Mouse (Mus musculus): ENCODE results near the gene Pitpnc1.

Gene Pitpnc1

GRCm38 (mm10) chr11:107373154-107373553 is 97.3 kb downstream of the Pitpnc1 start:
- no peak for DNase-seq (ENCODE audit: low read depth)

- no peak for DNase-seq (ENCODE audit: low read depth)
These were observed 97.8 kb downstream of the Pitpnc1 start for GRCm38 (mm10) chr11:107372688-107373087.

GRCm38 (mm10) chr11:107370476-107370875 is 100.0 kb downstream of the Pitpnc1 start:
- no peak for DNase-seq (ENCODE audit: low read depth)

GRCm38 (mm10) chr11:107369661-107370060 is 100.8 kb downstream of the Pitpnc1 start:
- DNase-seq (ENCODE audit: low read depth): no peak

GRCm38 (mm10) chr11:107365938-107366712 is 104.4 kb downstream of the Pitpnc1 start:
- DNase-seq (ENCODE audit: low read depth): no peak

GRCm38 (mm10) chr11:107358695-107359094 is 111.8 kb downstream of the Pitpnc1 start:
- no peak for DNase-seq (ENCODE audit: low read depth)

- DNase-seq (ENCODE audit: low read depth): no peak
These were observed 114.3 kb downstream of the Pitpnc1 start for GRCm38 (mm10) chr11:107356224-107356623.

- DNase-seq (ENCODE audit: low read depth): no peak
These were observed 115.0 kb downstream of the Pitpnc1 start for GRCm38 (mm10) chr11:107355526-107355925.

- no peak for DNase-seq (ENCODE audit: low read depth)
These were observed 115.9 kb downstream of the Pitpnc1 start for GRCm38 (mm10) chr11:107354499-107355143.

GRCm38 (mm10) chr11:107352596-107352995 is 117.9 kb downstream of the Pitpnc1 start:
- DNase-seq (ENCODE audit: low read depth): no peak

GRCm38 (mm10) chr11:107349756-107350155 is 120.7 kb downstream of the Pitpnc1 start:
- no peak for DNase-seq (ENCODE audit: low read depth)

- no peak for DNase-seq (ENCODE audit: low read depth)
These were observed 127.5 kb downstream of the Pitpnc1 start for GRCm38 (mm10) chr11:107343031-107343430.

- no peak for DNase-seq (ENCODE audit: low read depth)
These were observed 128.1 kb downstream of the Pitpnc1 start for GRCm38 (mm10) chr11:107342432-107342831.

- DNase-seq (ENCODE audit: low read depth): peak; percentile 29
These were observed 129.2 kb downstream of the Pitpnc1 start for GRCm38 (mm10) chr11:107341293-107341692.

- no peak for DNase-seq (ENCODE audit: low read depth)
These were observed 129.7 kb downstream of the Pitpnc1 start for GRCm38 (mm10) chr11:107340793-107341192.

- peak; percentile 7 for DNase-seq (ENCODE audit: low read depth)
These were observed 131.2 kb downstream of the Pitpnc1 start for GRCm38 (mm10) chr11:107339224-107339805.

GRCm38 (mm10) chr11:107337391-107338148 is 132.9 kb downstream of the Pitpnc1 start:
- DNase-seq (ENCODE audit: low read depth): no peak

GRCm38 (mm10) chr11:107335756-107336155 is 134.7 kb downstream of the Pitpnc1 start:
- DNase-seq (ENCODE audit: low read depth): no peak

- DNase-seq (ENCODE audit: low read depth): no peak
These were observed 135.5 kb downstream of the Pitpnc1 start for GRCm38 (mm10) chr11:107334849-107335484.

- no peak for DNase-seq (ENCODE audit: low read depth)
These were observed 137.6 kb downstream of the Pitpnc1 start for GRCm38 (mm10) chr11:107332905-107333304.

- DNase-seq (ENCODE audit: low read depth): no peak
These were observed 138.2 kb downstream of the Pitpnc1 start for GRCm38 (mm10) chr11:107332332-107332731.

GRCm38 (mm10) chr11:107331425-107331824 is 139.1 kb downstream of the Pitpnc1 start:
- no peak for DNase-seq (ENCODE audit: low read depth)
